Mouse (Mus musculus) erythroblast, embryonic 14.5 days (primary cell): ENCODE results near the gene Serpinb5. TPM values are rescaled to one million over a fixed set of nuclear protein-coding genes. Genes with fewer than 3 reads are reported as not detected.

ENCODE experiments used
- H3K27me3 ChIP-seq: 2 replicates; pipeline ENCODE4 v1.6.1; 2012; ENCODE audit warnings: inconsistent platforms; ENCODE audit not compliant: control insufficient read depth
- H3K36me3 ChIP-seq: 2 replicates; pipeline ENCODE4 v1.6.1; 2012; ENCODE audit warnings: mild to moderate bottlenecking, inconsistent platforms; ENCODE audit not compliant: control insufficient read depth
- H3K4me1 ChIP-seq: 2 replicates; pipeline ENCODE4 v1.6.1; 2012; ENCODE audit warnings: inconsistent platforms; ENCODE audit not compliant: control insufficient read depth
- H3K4me3 ChIP-seq: replicated peaks from 2 replicates; pipeline ENCODE3; 2012; ENCODE audit warnings: moderate library complexity, mild to moderate bottlenecking, inconsistent platforms
- H3K9me3 ChIP-seq: 2 replicates; pipeline ENCODE4 v1.6.1; 2012; ENCODE audit warnings: low read length, inconsistent platforms, mixed read lengths; ENCODE audit not compliant: control insufficient read depth
- GATA1 ChIP-seq: IDR thresholded peaks from 2 replicates; pipeline ENCODE4 v1.6.1; 2012; ENCODE audit warnings: low read length, inconsistent platforms, mixed read lengths
- TAL1 ChIP-seq: IDR thresholded peaks from 3 replicates; pipeline ENCODE4 v1.6.1; 2012; ENCODE audit warnings: low read length, inconsistent platforms, mixed read lengths
- polyA plus RNA-seq: library from polyadenylated mRNA; stranded (reverse); fragments of >175 nt; gene quantifications from 2 replicates; pipeline ENCODE4 v1.2.3, GENCODE M21; 2012

The Serpinb5 gene
- polyA plus RNA-seq, result not detected in 2 replicates

DNA sequence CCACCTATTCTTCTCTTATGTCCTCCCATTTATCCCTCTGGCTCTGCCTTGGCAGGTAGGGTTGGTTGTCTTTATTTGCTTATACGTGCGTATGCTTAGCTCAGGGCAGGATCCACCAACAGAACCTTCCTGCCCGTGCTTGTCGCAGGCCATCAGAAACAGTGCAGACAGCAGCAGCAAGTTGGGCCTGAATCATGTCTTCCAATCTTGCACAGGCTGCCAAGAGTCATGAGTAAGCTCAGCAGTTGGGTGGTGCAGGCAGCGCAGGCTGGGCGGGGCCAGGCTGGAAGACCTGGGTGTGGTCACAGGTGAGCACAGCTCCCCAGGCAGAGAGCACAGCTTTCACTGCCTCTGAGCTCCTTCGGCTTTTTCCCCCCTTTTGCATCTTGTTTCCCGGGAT, at the start of gene Serpinb5:
Gene Serpinb5, plus strand, starts transcription at position 327 of the 400 bp plus-strand sequence.
- H3K4me3 ChIP-seq, result no peak within 1 kb of the TSS

DNA sequence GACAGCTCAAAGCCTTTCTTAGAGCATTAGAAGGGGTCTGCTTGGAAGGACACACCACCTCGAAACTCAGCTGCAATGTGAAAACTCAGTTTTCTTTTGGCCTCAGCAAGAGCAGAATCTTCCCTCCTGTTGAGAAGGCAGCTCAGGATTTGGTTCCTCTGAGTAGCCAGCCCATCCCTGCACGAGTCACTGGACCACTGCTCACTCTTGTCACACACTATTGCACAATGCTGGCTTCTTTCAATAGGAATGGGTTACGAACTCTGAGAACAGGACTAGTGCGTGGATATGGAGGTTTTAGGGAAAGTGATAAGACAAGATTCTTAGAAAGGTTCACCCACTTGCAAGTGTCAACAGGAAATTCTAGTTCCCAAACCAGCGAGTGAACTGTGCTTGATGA, 46.1 kb upstream of the Serpinb5 start:
- Histone ChIP-seq H3K36me3 (no peaks in the 10 kb centered on the region), H3K4me1 (no peaks in the 10 kb centered on the region), H3K9me3 (no peaks in the 10 kb centered on the region), H3K27me3 (no peaks in the 10 kb centered on the region), H3K4me3 (no peak overlapping the region)
- no peak for TF ChIP-seq TAL1

More for the DNA sequence above, at the start of gene Serpinb5:
- TF ChIP-seq GATA1 (no peak), TAL1 (no peak)
- Histone ChIP-seq H3K4me1 (0 out of 2 replicates have a peak, but pooled peaks cover 2% of the 10 kb centered on the region), H3K9me3 (no peaks in the 10 kb centered on the region), H3K27me3 (no peaks in the 10 kb centered on the region), H3K36me3 (no peaks in the 10 kb centered on the region)

- no peaks in the 10 kb centered on the region for H3K4me1 ChIP-seq
- H3K9me3 ChIP-seq, result no peaks in the 10 kb centered on the region
- TF ChIP-seq GATA1 (no peak), TAL1 (no peak)
- no peaks in the 10 kb centered on the region for H3K27me3 ChIP-seq
- no peaks in the 10 kb centered on the region for H3K36me3 ChIP-seq
- no peak overlapping the region for H3K4me3 ChIP-seq
Observed at GRCm38 (mm10) chr1:106815265-106815664, 45.7 kb upstream of the Serpinb5 start.

GRCm38 (mm10) chr1:106816766-106817165, 44.2 kb upstream of the Serpinb5 start:
- no peak overlapping the region for H3K4me3 ChIP-seq
- no peaks in the 10 kb centered on the region for H3K36me3 ChIP-seq
- TF ChIP-seq TAL1 (no peak), GATA1 (no peak)
- H3K9me3 ChIP-seq, result no peaks in the 10 kb centered on the region
- no peaks in the 10 kb centered on the region for H3K4me1 ChIP-seq
- H3K27me3 ChIP-seq, result no peaks in the 10 kb centered on the region

DNA sequence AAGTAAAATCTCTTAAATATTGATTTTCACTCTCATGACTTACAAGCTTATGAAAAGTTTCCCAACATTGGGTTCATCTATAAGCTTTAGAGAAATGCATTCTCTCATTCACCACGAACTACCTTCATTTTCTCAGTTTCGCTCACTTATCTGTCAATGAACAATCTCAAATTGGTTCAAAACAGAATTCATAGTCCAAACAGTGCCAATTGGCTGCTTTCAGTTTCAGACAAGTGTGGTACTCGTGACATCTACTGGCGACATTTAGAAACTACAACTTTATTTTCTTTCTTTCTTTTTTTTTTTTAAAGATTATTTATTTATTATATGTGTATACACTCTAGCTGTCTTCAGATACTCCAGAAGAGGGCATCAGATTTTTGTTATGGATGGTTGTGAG, 42.6 kb upstream of the Serpinb5 start:
- Histone ChIP-seq H3K4me3 (no peak overlapping the region), H3K4me1 (no peaks in the 10 kb centered on the region), H3K9me3 (no peaks in the 10 kb centered on the region), H3K27me3 (no peaks in the 10 kb centered on the region), H3K36me3 (no peaks in the 10 kb centered on the region)
- no peak for TF ChIP-seq TAL1
- TF ChIP-seq GATA1, result no peak

- TF ChIP-seq GATA1, result no peak
- no peak for TF ChIP-seq TAL1
Observed at GRCm38 (mm10) chr1:106822297-106822696, 38.7 kb upstream of the Serpinb5 start.

GRCm38 (mm10) chr1:106828784-106829183, 32.2 kb upstream of the Serpinb5 start:
- Histone ChIP-seq H3K4me1 (no peaks in the 10 kb centered on the region), H3K4me3 (no peak overlapping the region), H3K9me3 (no peaks in the 10 kb centered on the region), H3K36me3 (no peaks in the 10 kb centered on the region), H3K27me3 (no peaks in the 10 kb centered on the region)
- TF ChIP-seq GATA1, result no peak
- TF ChIP-seq TAL1, result no peak

More at GRCm38 (mm10) chr1:106822297-106822696, 38.7 kb upstream of the Serpinb5 start:
- Histone ChIP-seq H3K4me1 (no peaks in the 10 kb centered on the region), H3K36me3 (no peaks in the 10 kb centered on the region), H3K9me3 (no peaks in the 10 kb centered on the region), H3K27me3 (no peaks in the 10 kb centered on the region), H3K4me3 (no peak overlapping the region)

DNA sequence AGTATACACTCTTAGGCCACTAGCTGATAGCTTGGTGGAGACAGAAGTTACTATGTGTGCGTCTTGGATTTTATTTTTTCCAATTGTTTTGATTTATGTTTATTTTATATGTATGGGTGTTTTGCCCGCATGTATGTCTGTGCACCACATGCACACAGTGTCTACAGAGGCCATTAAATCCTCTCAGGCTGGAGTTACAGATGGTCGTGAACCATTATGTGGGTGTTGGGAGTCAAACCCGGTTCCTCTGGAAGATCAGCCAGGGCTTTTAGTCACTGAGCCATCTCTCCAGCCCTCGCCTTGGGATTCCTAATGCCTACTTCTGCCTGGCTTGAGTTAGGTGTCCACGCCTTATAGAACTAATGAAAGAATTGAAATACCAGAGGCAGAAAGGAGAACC, 4.6 kb downstream of the Serpinb5 start:
- no peak overlapping the region for H3K4me3 ChIP-seq
- no peaks in the 10 kb centered on the region for H3K9me3 ChIP-seq
- no peaks in the 10 kb centered on the region for H3K27me3 ChIP-seq
- TF ChIP-seq GATA1 (no peak), TAL1 (no peak)
- H3K36me3 ChIP-seq, result no peaks in the 10 kb centered on the region
- 0 out of 2 replicates have a peak, but pooled peaks cover 2% of the 10 kb centered on the region for H3K4me1 ChIP-seq

DNA sequence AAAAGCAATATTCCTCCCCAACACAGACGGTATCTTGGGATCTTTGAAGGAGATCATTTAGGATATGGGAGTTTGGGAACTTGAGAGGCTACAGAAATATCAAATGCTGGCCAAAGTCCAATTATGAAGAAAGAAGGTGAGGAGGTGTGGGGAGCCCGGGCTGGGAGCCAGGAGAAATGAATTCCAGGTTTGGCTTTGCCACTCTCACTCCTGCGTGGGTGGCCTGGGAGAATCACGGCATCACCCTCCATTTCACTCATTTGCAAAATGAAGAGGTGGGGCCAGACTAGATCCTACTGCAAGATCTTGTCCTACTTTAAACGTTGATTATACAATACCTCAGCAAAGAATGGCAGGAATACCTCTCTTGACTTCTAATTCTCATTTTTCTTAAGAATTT, 5.1 kb downstream of the Serpinb5 start:
- Histone ChIP-seq H3K4me3 (no peak overlapping the region), H3K27me3 (no peaks in the 10 kb centered on the region), H3K4me1 (no peaks in the 10 kb centered on the region), H3K9me3 (no peaks in the 10 kb centered on the region), H3K36me3 (no peaks in the 10 kb centered on the region)
- TF ChIP-seq GATA1 (no peak), TAL1 (no peak)

DNA sequence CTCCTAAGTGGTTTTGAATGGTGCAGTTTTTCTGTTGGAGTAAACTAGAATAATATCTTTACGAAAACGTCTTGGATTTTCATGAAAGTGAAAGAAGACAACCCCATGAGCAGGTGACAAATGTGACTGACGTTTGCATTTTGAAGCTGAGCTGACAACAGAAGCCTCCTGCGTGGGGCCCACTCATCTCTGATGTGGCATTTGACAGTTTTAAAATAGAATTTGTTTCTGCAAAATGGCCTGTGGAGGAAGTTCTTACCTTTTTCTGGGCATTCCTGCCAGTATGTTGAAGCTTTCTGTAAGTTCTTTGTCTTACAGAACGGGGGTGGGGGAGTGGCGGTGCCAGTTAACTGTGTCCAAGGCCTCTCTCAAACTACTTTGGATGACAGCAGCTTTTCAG, 5.8 kb downstream of the Serpinb5 start:
- no peak for TF ChIP-seq TAL1
- TF ChIP-seq GATA1, result no peak
- Histone ChIP-seq H3K9me3 (no peaks in the 10 kb centered on the region), H3K27me3 (no peaks in the 10 kb centered on the region), H3K36me3 (no peaks in the 10 kb centered on the region), H3K4me3 (no peak overlapping the region), H3K4me1 (no peaks in the 10 kb centered on the region)
